Mouse (Mus musculus): ENCODE measurements at regions not wholly inside any gene's neighbourhood (a gene's known extent, or its start where the extent isn't known, plus 50 kb on each side); places are given as distances from the start of the nearest gene placed in this dataset.
"Not testable (repeated sequence)": the region's sequence is repeated elsewhere in the genome, so short reads cannot be mapped to it uniquely, and the experiment has no call there.

GRCm38 (mm10) chr17:15620746-15621694 is 56.9 kb upstream of the Prdm9 start:
- peak; percentile 32 for DNase-seq (ENCODE audit: low read depth)

DNA sequence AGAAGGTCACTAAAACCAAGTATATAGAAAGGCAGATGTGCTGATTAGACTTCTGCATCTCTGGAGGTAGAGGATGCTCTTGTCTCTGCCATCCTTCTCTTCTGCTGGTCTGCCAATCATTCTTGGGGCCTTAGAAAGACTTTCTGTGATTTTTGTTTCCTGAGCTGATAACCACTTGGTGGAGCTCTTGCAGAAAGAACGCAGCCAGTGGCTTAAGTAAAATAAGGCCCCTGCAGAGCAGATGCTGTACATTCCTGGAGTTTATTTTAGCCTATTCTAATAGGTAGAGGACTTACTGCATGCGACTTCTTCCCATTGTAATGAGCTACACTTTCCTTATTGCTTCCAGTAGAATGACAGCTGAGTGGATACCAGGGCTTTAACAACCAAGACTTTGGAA is 58.8 kb upstream of the Prdm9 start:
- DNase-seq (ENCODE audit: low read depth), result peak; percentile 68

- no peak for DNase-seq (ENCODE audit: low read depth)
These were observed 66.6 kb upstream of the Prdm9 start for GRCm38 (mm10) chr17:15630792-15631191.

- no peak for DNase-seq (ENCODE audit: low read depth)
These were observed 67.5 kb upstream of the Prdm9 start for GRCm38 (mm10) chr17:15631626-15632025.

DNA sequence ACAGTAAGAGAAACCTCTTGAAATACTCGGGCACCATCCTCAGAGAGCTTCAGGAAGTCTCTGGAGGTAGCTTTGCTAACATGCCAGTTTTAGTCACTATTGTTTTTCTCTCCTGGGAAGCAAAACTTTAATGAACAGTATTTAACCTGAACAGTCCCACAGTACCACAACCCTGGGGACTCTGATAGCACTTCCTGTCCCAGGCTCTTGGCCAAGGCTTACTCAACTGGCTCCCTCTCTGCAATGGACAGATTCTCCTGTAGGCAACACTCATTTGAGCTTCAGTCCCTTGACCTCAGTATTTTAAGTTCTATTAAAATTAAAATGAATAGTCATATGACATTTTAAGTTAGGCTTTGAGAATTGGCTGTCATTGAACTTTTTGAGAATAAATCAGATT is 67.9 kb upstream of the Prdm9 start:
- DNase-seq (ENCODE audit: low read depth), result no peak

GRCm38 (mm10) chr17:15639111-15639865 is 65.5 kb upstream of the Chd1 start:
- not testable (repeated sequence) for DNase-seq (ENCODE audit: low read depth)

- no peak for DNase-seq (ENCODE audit: low read depth)
These were observed 64.0 kb upstream of the Chd1 start for GRCm38 (mm10) chr17:15640776-15641175.

DNA sequence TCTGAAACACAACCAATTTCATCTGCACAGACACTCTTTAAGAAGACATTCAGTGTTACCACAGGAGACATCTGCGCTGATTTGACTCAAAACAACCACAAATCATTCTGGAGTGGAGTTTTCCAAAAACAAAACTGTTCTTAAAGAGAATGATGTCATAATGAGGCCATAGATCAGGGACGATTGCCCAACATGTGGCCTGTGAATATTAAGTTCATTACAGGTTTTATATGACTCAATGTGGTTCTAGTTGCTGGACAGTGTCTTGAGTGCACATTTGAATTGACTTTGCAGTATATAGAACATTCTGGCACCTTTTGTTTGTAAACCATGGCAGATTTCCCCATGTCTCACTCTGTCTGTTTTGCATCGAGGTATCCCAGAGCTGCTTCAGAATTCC is 63.0 kb upstream of the Chd1 start:
- DNase-seq (ENCODE audit: low read depth), result peak; percentile 49

- no peak for DNase-seq (ENCODE audit: low read depth)
These were observed 58.0 kb upstream of the Chd1 start for GRCm38 (mm10) chr17:15646768-15647167.

GRCm38 (mm10) chr17:15650089-15650742 is 54.6 kb upstream of the Chd1 start:
- DNase-seq (ENCODE audit: low read depth), result no peak

DNA sequence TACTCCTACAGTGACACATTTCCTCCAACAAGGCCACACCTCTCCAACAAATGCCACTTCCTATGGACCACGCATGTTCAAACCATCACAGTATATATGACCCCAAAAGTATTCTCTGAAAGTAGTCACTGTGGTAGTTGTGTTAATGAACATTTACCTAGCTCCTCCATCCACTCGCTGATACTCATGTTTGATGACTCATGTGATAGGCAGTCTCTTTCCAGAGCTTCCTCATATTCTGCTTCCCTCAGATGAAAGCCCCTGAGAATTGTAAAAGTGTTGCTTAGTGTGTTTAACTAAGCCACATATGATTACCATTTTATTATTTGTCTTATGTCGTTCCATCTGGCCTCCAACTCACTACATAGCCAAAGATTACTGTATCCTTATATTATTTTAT is 52.9 kb upstream of the Chd1 start:
- peak; percentile 41 for DNase-seq (ENCODE audit: low read depth)

All from 416B (cell line).